Mouse (Mus musculus) spleen, adult 12 weeks (tissue): Measurements from ENCODE around the gene Arhgef10l.

Experiments
- DNase-seq: peaks from one replicate; pipeline ENCODE4 v3.0.0; 2022; ENCODE audit warnings: low spot score

Gene Arhgef10l

DNA sequence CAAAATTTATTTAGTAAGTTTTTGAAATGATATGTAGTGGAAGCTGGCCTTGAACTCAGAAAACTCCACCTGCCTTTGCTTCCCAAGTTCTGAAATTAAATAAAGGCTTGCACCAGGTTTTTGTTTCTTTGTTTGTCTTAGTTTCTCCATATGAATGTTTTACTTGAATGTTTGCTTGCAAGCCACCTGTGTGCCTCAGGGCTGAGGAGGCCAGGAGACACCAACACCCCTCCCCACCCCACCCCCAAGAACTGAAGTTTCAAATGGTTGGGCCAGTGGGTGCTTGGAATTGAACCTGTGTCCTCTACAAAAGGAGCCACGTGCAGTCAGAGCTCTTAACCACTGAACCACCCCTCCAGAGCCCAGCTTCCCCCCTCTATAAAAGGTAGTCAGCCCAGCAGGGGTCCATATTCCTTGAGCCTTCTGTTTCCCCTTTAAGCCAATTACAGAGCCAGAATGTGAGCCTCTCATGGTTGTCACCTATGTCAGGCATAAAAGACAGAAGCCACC lies 28.8 kb upstream of the Arhgef10l start:
- DNase-seq, result no peak

DNA sequence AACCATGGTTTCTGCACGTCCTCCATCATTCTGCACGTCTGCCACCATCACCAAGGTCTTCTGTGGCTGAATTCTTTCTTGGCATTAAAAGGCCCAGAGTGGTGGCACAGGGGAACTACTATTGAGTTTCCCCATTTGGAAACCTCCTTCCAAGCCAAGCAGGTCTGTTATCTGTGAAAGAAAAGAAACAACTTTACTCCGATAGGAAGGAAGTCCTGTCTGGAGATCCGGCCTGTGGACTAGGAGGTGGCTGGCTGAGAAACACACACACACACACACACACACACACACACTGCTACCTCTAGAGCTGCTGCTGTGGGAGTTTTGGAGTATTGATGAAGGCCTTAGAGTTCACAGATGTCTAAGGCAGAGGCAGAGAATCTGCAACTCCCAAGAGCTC lies 27.7 kb upstream of the Arhgef10l start:
- no peak for DNase-seq

DNA sequence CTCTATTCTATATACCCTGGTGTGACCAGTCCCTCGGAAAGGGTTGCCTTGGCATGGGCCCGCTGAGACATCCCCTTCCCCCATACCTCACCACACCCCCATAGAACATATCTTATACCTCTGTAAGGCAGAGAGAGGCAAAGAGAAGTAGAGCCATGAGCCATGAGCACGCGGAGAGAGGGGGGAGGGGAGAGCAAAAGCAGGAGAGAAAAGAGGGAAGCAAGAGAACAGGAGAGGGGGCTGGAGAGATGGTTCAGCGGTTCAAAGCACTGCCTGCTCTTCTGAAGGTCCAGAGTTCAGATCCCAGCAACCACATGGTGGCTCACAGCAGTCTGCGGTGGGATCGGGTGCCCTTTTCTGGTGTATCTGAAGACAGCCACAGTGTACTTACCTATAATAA lies 25.7 kb upstream of the Arhgef10l start:
- no peak for DNase-seq

DNA sequence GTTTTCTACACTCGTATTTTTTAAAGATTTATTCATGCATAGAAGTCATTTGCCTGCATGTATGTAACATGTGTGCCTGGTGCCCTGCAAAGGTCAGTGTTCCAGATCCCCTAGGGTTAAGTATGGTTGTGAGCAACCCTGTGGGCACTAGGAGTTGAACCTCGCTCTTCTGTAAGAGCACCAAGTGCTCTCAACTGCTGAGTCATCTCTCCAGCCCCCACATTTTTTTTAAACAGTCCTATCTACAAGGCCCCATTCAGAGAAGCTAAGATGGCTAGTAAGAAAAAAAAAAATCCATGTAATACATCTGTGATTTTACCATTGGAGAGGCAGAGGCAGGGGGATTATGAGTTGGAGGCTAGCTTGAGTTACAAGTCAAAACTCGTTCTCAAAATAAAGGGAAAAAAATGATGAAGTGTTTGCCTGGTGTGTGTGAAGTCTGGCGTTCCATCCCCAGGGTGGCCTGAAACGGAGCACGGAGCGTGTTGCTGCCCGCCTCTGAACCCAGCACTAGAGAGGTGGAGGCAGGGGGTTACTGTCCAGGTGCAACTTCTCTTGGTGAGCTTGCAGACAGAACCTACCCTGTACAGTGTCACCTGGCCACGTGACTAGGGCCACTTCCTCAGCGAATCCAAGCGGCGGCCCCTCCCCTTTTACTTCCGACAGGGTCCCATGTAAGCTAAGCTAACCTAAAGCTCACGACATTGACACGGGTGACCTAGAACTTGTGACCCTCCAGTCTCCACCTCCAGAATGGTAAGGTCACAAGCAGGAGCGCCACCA lies 24.3 kb upstream of the Arhgef10l start:
- DNase-seq, result no peak

DNA sequence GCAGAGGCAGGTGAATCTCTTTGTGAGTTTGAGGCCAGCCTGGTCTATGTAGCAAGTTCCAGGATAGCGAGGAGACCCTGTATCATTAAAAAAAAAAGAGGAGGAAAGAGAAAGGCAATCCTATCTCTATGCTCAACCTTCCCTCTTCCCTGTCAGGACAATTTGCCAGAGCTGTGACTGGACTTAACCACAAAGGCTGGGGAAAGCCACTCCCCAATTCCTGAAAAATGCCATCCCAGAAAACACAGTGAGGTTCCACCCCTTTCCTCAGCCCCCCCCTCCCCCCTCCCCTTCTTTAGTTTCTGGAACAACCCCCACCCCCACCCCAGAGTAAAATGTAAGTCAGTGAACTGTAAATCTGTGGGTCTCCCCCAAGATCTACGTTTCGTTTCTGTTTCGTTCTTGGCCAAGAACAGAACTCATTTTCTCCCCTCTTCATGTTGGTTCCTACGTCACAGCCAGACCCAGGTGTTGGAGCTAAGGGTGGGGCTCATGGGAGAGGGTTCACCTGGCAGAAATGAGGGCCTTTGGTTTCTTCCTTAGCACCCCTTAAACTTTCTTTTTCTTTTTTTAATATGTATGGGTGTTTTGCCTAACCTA lies 23.1 kb upstream of the Arhgef10l start:
- DNase-seq, result no peak

DNA sequence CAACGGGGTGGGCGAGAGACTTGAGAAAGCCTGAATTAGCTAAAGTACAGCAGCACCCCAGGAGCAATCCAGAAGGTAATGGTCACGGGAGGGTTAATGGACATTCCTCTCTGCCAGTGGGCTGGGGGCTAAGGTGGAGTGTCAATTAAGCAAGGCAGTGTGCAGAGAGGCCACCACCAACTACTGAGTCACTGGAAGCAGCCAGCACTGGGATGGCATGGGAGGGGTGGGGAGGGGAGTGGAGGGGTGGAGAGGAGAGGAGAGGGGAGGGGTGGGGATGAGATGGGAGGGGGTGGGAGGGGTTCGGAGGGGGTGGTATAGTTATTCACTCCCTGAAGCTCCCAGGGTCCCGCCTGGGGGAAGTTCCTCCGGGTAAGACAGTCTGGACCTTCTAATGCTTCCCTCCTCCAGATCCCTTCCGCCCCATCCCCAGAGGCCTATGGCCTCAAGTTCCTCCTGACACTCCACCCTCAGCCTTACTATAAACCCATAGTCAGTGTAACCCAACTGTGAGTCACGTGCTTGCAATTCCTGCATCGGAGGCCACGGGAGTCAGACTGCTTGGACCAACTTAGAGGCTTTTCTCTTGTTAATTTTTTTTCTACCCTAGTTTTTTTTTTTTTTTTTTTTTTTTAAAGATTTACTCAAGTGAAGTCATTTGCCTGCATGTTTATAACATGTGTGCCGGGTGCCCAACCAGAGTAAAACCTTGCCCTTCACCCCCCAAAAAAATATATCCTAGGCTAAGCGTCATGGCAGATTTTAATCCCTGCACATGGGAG lies 22.4 kb upstream of the Arhgef10l start:
- no peak for DNase-seq

DNA sequence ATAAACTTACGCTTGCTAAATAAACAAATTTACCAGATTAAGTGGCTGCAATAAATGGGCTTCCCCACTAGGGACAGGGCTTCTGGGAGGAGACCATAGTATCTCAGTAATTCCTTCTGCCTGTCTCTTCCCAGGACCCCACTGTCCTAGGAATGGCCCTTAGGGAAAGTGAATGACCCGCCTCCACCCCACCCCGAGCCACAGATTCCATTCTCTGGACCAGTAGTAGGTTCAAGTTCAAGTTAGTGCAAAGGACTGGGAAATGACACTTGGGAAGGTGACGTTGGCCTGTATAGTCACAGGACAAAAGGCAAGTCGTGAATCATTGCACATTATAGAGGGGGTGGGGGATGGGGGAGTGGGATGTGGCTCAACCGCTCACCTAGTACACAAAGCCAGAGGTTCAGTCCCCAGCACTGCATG lies 19.1 kb upstream of the Arhgef10l start:
- DNase-seq, result no peak

DNA sequence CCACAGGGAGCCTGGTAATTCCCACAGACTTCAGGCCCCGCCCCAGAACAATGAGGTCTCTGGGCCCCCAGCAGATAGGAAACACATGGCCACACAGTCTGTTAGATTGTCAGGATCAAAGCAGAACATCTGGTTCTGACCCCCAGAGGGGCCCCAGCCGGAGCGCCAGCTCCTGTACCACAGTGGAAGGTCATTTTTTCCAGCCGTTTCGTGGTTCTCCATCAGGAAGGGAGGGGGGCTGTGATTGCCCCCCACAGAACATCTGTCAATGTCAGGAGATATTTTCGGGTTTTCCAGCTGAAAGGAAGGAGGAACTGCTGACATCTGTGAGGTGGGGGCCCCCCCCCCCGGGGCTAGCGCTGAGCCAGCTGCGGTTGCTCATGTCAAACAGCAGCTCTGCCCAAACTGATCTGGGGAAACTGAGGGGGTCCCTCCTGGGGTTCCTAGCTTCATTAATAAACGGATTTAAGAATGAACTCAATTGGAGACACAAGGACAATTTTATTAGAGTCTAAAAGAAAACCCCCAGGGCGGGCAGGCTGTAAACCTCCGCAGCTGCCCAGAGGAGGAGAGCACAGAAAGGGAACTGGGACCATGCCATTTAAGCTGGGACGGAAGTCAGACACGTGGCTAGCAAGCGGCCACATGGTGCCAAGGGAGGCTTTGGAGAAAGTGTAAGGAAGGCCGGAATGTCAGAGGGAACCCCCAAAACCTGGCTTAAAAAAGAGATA lies 18.5 kb upstream of the Arhgef10l start:
- DNase-seq, result no peak

DNA sequence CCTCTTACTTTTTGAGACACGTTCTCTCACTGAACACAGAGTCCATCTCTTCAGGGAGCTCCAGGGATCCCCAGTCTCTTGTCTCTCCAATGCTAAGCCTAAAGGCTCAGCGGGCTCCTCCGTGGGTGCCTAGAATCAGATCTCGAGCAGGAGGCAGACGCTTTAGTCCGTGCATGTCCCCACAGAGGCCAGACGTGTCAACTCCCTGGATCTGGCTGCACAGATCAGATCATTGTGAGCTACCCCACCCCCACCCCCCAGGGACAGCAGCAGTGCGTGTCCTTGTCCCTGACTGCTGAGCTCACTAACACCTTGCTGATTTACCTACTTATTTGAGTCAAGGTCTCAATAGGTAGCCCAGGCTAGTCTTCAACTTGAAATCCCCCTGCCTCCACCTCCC lies 17.8 kb upstream of the Arhgef10l start:
- no peak for DNase-seq

DNA sequence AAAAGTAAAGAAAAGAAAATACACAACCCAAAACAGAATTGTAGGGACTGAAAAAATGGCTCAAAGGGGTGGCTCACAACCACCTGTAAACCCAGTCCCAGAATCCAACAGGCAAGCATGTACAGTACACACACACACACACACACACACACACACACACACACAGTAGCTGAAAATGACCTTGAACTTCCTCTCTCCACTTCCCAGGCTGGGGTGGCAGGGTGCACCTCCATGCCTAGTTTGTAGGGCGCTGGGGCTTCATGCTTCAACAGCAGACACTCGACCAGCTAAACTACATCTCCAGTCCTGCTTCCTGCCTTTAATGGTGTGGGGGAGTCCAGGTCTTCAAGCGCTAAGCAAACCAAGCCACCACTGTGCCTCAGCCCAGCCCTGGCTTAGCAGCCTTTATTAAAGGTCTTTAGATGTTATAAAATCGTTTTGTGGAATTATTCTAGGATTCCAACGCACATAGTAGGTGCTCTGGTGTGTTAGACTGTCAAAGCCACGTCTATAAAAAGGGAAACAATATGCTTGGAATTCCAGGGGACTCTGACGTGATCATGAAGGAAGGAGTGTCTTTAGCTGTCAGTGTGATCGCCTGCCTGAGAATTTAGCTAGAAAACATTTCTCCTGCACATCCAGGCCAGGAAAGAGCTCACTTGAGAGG lies 15.1 kb upstream of the Arhgef10l start:
- DNase-seq, result no peak

DNA sequence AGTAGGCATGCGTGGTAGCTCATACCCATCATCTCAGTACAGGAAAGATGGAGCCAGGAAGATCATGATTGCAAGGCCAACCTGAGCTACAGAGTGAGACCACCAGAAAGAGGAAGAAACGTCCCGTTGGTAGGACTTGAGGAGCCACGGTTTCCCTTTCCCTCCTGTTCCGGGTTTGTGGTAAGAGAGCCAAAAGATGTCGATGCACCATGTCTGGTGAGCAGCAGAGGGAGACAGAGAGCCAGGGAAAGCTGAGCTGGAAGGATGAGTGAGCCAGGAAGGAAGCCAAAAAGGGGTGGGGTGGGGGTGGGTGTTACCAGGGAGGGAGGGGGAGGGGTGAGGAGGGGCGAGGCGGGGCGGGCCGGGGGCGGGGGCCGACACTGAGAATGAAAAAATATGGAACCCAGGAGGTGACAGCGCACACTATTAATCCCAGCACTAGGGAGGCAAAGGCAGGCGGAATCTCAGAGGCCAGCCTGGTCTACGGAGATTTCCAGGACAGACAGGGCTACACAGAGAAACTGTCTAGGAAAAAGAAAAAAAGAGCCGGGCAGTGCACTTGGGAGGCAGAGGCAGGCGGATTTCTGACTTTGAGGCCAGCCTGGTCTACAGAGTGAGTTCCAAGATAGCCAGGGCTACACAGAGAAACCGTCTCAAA lies 14.0 kb upstream of the Arhgef10l start:
- DNase-seq, result no peak

DNA sequence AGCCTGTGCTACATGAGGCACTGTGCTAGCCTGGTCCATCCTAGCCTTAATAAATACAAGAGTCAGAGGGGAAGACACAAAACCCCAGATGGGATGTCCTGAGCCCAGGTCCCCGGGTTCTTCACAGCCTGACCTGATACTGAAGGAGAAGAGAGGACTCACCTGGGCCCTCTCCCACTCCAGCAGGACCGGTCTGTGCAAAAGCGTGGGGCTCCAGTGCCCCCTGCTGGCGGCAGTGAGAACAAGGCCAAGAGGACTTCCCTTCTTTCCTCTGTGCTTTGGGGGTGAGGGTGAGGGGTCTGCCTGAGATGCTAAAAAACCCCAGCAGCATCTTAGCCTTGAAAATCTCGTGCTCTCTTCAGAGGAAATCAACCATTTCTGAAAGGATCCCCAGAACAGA lies 13.2 kb upstream of the Arhgef10l start:
- DNase-seq, result no peak

DNA sequence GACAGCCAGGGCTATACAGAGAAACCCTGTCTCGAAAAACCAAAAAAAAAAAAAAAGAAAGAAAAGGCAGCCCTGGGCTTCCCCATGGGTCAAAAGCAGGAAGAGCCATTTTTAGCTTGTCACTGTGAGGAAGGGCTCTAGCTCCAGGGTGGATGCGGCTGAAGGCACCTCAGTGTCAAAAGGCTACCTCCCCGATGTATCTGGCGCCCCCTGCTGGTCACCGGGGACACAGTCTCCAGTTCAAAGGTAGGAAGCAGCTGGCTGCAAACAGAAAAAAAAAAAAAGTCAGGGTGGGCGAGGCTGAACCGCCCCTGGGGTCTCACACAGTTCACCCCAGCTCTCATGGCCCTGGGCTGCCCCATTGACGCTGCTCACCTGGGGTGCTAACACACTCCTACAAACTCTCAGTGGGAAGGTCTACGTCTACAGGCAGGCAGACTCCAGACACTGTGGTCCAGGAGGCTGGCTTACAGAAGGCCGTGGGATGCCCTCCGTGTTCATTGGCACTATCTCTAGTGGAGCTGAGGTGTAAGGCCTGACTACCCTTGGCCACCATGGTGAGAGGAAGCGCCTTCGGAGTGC lies 8.6 kb upstream of the Arhgef10l start:
- peak; percentile 59 for DNase-seq

DNA sequence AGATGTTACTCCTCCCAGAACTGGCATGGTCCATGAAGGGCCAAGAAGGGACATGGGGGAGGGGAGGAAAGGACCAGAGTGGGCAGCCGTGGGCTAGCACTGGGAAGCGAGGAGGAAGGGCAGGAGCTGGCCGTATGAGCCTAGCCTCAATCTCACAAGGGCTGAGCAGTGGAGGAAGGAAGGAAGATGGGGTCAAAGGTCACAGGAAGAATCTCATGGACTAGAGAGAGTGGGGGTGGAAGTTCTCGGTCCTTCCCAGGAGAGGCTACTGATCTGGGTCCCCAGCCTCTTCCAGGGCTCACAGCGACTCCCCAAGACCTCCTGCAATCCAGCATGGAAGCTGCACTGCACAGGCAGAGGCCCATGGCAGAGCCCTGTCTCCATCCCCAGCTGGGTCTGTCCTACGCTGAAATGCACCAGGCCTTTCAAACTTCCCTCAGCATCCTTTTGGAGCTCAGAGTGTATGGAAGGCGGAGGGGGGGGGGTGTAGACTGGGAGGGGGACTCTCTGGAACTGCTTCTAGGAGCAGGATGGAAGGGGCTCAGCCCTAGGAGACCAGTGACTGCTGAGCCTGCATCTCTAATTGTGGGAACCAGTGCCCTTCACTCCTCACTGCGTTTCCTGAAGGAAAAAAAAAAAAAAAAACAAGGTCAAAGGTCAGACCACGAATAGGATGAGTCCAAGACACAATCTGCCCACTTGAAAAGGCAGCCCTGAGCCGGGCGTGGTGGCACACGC lies 7.9 kb upstream of the Arhgef10l start:
- no peak for DNase-seq

DNA sequence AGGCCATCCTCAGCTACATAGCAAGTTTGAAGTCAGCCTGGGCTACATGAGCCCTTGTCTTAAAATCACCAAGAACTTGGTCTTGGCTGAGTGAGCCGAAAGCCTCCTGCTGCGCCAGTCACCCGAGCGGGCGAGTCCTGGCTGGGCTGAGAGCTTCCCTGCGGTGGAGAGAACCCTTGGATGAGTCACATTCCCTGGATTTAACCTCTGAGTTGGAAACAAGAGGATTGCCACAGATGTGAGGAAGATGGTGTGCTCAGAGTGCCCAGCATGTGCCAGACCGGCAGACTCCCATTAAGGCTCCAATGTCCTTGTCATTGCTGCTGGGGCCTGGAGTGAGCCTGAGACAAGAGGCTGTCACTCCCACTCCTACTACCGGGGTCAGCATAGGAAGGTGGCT lies 2.0 kb upstream of the Arhgef10l start:
- no peak for DNase-seq

DNA sequence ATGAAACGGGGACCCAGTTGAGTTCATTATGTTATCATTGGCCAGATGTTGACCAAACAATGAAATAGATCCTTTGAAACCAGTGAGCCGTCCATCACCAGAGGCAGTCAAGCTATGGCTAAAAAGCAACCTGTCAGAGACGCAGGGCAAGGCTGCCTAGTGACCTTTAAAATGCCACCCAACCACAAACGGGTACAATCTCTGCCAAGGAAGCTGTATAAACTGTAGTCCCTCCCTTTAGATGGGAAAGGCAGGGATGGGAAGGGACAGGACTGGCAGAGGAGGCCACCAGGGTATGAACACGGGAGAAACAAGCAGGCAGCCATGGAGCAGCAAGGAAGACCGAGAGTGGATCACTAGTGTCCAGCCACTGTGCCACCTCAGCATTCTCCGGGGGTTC lies 759 bp downstream of the Arhgef10l start:
- no peak for DNase-seq

DNA sequence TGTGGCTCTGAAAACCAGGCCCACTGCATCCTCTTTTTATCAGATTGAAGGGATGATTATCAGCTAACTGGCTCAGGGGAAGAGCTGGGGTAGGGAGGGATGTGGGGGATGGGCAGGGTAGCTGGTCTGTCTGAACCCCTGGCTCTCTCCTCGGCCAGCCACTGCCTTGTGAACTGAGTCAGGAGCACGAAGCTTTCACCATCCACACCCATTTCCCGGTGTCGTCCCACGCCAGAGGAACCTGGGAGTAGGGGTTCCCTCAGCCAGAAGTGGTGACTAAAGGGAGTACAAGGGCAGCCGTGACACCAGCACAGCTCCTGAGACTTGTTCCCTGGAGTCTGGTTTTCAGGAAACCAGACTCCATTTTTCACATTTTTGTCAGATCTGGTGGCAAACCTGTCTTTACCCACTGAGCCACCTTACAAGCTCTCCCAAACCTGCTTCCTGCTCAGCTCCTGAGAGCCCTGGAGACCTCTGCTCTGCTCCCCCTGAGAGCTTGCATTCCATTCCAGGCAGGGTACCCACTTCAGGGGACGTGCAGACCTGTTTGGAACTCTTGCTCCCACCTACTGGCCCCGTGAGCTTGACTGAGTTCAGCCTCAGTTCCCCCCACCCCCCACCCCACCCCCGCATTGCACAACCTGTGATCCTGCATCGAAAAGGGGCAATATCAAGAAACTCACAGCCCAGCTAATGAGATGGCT lies 2.8 kb downstream of the Arhgef10l start:
- DNase-seq, result no peak

DNA sequence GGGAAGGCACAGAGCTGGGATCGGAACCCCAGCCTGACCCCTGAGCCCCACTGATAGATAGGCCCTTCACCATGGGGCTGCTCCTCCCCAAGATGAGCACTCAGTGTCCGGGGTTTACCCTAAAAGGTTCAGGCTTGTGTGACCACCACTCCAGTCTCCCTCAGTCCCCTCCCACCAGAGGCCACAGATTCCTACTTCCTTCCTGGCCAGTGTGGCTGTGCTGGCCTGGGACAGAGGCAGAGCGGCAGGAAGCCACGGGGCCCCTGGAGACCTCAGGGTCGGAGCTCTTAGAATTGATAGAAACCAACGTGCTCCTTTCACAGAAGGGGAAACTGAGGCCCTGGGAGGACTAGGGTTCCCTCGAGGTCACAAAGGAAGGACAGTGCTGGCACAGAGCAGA lies 3.4 kb downstream of the Arhgef10l start:
- no peak for DNase-seq

DNA sequence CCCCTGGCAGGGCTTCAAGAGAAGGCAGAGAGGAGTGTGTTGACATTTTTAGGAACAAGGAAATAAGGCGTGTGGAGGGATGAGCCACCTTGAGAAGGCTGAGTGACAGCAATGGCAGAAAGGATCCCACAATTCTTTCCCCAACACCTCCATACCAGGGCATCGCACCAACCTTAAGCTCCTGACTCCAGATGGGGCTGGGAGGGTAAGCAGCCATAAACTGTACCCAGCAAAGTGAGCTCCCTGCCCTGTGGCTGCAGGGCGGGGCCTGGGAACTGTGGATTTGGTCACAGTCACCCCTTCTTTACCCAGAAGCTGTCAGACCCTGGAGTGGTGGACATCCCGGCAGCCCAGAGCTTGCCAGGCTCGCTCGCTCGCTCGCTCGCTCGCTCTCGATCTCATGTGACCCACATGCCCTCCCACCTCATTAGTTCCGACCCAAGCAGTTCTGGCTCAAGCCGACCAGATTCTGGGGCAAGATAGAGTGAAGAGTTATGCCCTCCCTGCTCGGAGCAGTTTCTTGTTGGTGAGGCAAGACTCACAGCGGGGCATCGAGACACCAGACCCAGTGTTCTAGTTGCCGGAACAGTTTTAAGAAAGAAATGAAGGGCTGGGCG lies 4.3 kb downstream of the Arhgef10l start:
- DNase-seq, result no peak
